Mouse (Mus musculus): Measurements from ENCODE around the gene Gid4.
"Not testable (repeated sequence)": the region's sequence is repeated elsewhere in the genome, so short reads cannot be mapped to it uniquely, and the experiment has no call there.

Gid4 gene

GRCm38 (mm10) chr11:60427628-60428027 is 10.7 kb downstream of the Gid4 start:
- no peak for DNase-seq (ENCODE audit: low spot score in 2 of 2)

GRCm38 (mm10) chr11:60433501-60433900 is 16.6 kb downstream of the Gid4 start:
- DNase-seq (ENCODE audit: low spot score in 2 of 2) = no peak

- no peak for DNase-seq (ENCODE audit: low spot score in 2 of 2)
Measured at GRCm38 (mm10) chr11:60435133-60435532, 18.2 kb downstream of the Gid4 start.

GRCm38 (mm10) chr11:60436618-60437017 is 19.7 kb downstream of the Gid4 start:
- DNase-seq (ENCODE audit: low spot score in 2 of 2) = no peak

GRCm38 (mm10) chr11:60439621-60440020 is 22.7 kb downstream of the Gid4 start:
- not testable (repeated sequence) for DNase-seq (ENCODE audit: low spot score in 2 of 2)

- DNase-seq (ENCODE audit: low spot score in 2 of 2) = no peak
Measured at GRCm38 (mm10) chr11:60440176-60440575, 23.2 kb downstream of the Gid4 start.

GRCm38 (mm10) chr11:60442896-60443295 is 26.0 kb downstream of the Gid4 start:
- no peak for DNase-seq (ENCODE audit: low spot score in 2 of 2)

GRCm38 (mm10) chr11:60444007-60444406 is 27.1 kb downstream of the Gid4 start:
- DNase-seq (ENCODE audit: low spot score in 2 of 2) = no peak

GRCm38 (mm10) chr11:60454080-60454744 is 37.3 kb downstream of the Gid4 start, which contains the start of gene Drg2:
Drg2 (plus strand) TSS chr11:60454591.
- peak; percentile 80 to 82 for DNase-seq (ENCODE audit: low spot score in 2 of 2)

- DNase-seq (ENCODE audit: low spot score in 2 of 2) = no peak
Measured at GRCm38 (mm10) chr11:60454745-60455087, 37.8 kb downstream of the Gid4 start.

GRCm38 (mm10) chr11:60457973-60458372 is 41.0 kb downstream of the Gid4 start:
- DNase-seq (ENCODE audit: low spot score in 2 of 2) = no peak

GRCm38 (mm10) chr11:60465943-60466380 is 49.0 kb downstream of the Gid4 start:
- no peak for DNase-seq (ENCODE audit: low spot score in 2 of 2)

GRCm38 (mm10) chr11:60469039-60469438 is 52.1 kb downstream of the Gid4 start, which contains the start of gene Myo15:
Myo15 (plus strand) TSS chr11:60469339.
- no peak for DNase-seq (ENCODE audit: low spot score in 2 of 2)

- DNase-seq (ENCODE audit: low spot score in 2 of 2) = no peak
Measured at GRCm38 (mm10) chr11:60470743-60471142, 53.8 kb downstream of the Gid4 start.

- DNase-seq (ENCODE audit: low spot score in 2 of 2) = no peak
Measured at GRCm38 (mm10) chr11:60474534-60474933, 57.6 kb downstream of the Gid4 start.

- no peak for DNase-seq (ENCODE audit: low spot score in 2 of 2)
Measured at GRCm38 (mm10) chr11:60475668-60476362, 58.9 kb downstream of the Gid4 start.

- no peak for DNase-seq (ENCODE audit: low spot score in 2 of 2)
Measured at GRCm38 (mm10) chr11:60478121-60478520, 61.2 kb downstream of the Gid4 start.

- no peak for DNase-seq (ENCODE audit: low spot score in 2 of 2)
Measured at GRCm38 (mm10) chr11:60486267-60486666, 69.3 kb downstream of the Gid4 start.

- no peak for DNase-seq (ENCODE audit: low spot score in 2 of 2)
Measured at GRCm38 (mm10) chr11:60492726-60493125, 75.8 kb downstream of the Gid4 start.

GRCm38 (mm10) chr11:60495692-60496091 is 78.7 kb downstream of the Gid4 start:
- no peak for DNase-seq (ENCODE audit: low spot score in 2 of 2)

All from urinary bladder, adult 18-20 months (tissue).